Mouse (Mus musculus) heart, adult 10 weeks (tissue): Measurements from ENCODE around the gene Olfr535. TPM values are rescaled to one million over a fixed set of nuclear protein-coding genes. Genes with fewer than 3 reads are reported as not detected.

Experiments
- polyA plus RNA-seq: library from polyadenylated mRNA; stranded (reverse); fragments of 350-450 nt; fragmentation: Illumina TruSeq; extraction: RNeasy Lipid Tissue Mini Kit (QIAGEN cat#74804); gene quantifications from one replicate; pipeline ENCODE4 v1.2.3, GENCODE M21; 2014; ENCODE audit warnings: low read depth, low replicate concordance

Olfr535 gene
- polyA plus RNA-seq, result not detected

DNA sequence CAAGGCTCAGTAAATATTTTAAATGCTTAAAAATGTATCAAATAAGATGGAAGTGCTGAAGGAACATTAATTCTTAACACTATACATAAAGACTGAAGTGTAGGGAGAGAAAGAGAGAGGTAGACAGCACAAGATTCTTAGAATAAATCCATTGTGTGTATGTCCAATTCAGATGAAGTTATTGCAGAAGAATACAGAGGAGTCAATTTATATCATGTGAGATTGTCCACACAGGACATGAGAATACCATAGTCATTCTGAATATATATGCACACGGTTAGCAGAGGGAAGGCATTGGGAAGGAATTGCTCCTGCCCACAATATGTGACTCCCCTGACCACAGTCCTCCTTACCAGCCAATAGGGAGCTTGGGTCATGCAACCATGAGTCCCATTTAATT is at the start of gene Olfr535:
Gene Olfr535 (plus strand): TSS at position 301 of the 400 bp plus-strand sequence.

DNA sequence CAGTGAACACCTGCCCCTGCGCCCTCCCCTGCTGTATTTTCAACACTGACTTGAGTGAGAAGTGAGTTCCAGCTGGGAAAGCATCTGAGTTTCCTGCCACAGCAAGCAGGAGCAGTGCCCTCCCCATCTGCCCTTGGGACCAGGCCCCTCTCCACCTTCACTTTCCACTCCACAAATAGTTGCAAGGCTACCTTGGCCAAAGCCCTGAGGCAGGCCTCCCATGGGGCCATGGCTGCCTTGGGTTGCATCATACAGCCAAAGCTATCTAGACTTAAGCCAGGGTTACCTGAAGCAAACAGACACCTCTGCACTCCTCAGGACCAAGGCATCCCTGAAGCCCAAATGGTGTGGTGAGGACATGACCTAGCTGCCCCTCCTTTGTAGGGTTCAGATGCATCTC is 20.9 kb upstream of the Olfr535 start, which contains the start of gene Olfr533:
Gene Olfr533 (plus strand): TSS at position 301 of the 400 bp plus-strand sequence.

DNA sequence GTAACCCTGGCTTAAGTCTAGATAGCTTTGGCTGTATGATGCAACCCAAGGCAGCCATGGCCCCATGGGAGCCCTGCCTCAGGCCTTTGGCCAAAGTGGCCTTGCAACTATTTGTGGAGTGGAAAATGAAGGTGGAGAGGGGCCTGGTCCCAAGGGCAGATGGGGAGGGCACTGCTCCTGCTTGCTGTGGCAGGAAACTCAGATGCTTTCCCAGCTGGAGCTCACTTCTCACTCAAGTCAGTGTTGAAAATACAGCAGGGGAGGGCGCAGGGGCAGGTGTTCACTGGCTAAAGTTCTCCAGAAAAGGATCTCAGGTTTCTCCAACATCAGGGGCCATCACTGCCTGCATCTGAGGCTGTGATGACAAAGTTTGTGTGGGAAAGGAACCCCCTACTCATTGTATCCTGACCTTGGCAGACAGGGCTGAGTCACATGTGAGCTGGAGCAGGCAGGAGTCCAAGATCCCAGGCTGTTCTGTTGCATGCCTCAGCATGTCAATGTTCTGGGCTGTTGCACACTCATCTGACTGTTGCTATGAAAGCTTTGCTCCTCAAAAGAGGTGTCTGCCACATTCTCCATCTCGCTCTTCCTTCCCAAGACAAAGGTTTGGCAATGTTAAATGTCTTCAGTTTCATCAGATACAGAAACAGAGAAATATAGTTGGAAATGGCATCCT is 23.5 kb downstream of the Olfr535 start, which contains the start of gene Olfr536:
Gene Olfr536 (minus strand): TSS at position 51 of the 676 bp plus-strand sequence.

Other genes starting within 250 kb of the Olfr535 start
- gene 5830411N06Rik, start 236.9 kb upstream of the Olfr535 start, polyA plus RNA-seq, result not detected
- not detected for gene Olfr525, start 163.4 kb upstream of the Olfr535 start, polyA plus RNA-seq
- not detected for gene Olfr527, start 150.2 kb upstream of the Olfr535 start, polyA plus RNA-seq
- gene Olfr60, start 122.5 kb upstream of the Olfr535 start, polyA plus RNA-seq, result not detected
- not detected for gene Olfr530, start 107.9 kb upstream of the Olfr535 start, polyA plus RNA-seq
- gene Olfr531, start 81.3 kb upstream of the Olfr535 start, polyA plus RNA-seq, result not detected
- gene Olfr532, start 62.6 kb upstream of the Olfr535 start, polyA plus RNA-seq, result not detected
- gene Olfr533, start 20.8 kb upstream of the Olfr535 start, polyA plus RNA-seq, result not detected
- not detected for gene Olfr536, start 23.2 kb downstream of the Olfr535 start, polyA plus RNA-seq
- gene Olfr538, start 83.7 kb downstream of the Olfr535 start, polyA plus RNA-seq, result not detected
- not detected for gene Olfr46, start 117.1 kb downstream of the Olfr535 start, polyA plus RNA-seq
- gene Olfr61, start 144.8 kb downstream of the Olfr535 start, polyA plus RNA-seq, result not detected
- not detected for gene Olfr53, start 162.2 kb downstream of the Olfr535 start, polyA plus RNA-seq
- not detected for gene Olfr539, start 175.7 kb downstream of the Olfr535 start, polyA plus RNA-seq
- not detected for gene Olfr45, start 197.7 kb downstream of the Olfr535 start, polyA plus RNA-seq
- not detected for gene Olfr541, start 213.1 kb downstream of the Olfr535 start, polyA plus RNA-seq